Mouse (Mus musculus): ENCODE measurements at regions not wholly inside any gene's neighbourhood (a gene's known extent, or its start where the extent isn't known, plus 50 kb on each side); places are given as distances from the start of the nearest gene placed in this dataset.

DNA sequence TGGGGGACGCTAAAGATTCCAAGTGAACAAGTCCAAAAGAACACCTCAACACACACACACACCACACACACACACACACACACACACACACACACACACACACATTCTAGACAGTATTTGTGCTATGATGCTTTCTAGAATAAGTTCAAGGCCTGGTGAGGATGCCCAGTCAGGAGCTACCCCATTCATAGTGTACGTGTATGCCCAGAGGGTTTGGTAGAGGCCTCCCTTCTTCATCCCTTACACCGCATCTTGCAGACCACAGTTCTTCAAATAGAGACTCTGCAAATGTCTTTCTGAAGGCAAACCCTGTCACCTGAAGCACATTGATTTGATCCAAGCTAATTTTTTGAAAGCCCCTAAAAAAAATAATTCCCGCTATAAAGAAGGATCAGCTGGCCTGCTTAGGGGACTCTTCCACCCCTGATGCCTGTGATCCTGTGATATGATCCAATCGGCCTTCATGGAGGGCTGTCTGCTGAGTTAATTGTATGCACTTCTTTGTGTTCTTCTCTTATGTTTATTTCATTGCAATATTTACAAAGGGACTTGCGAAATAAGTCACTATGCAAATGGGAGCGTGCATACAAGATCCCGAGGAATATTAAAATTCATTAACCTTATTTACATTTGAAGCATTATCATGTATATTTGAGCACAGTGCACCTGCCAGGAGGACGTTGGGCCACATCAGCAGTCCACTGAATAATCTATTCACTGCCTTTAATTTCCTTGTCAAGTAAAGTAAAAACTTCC lies 103.8 kb downstream of the Rbm43 start:
- Histone ChIP-seq H3K4me2 (ENCODE audit: low read length) (no peak overlapping the region), H3K4me3 (ENCODE audit: low read depth, low read length) (no peak overlapping the region), H3K9me3 (ENCODE audit: control insufficient read depth, low read length) (no peaks in the 10 kb centered on the region), H3K36me3 (ENCODE audit: control insufficient read depth, insufficient read depth, low read length) (no peaks in the 10 kb centered on the region), H3K27ac (ENCODE audit: low read depth) (no peak overlapping the region), H3K9ac (ENCODE audit: low read length) (no peak overlapping the region), H3K27me3 (replicated peaks; ENCODE audit: control insufficient read depth, insufficient read depth, low read length) (no peaks in the 10 kb centered on the region), H3K4me1 (replicated peaks; ENCODE audit: control insufficient read depth, insufficient read depth, low read length) (peaks cover 3% of the 10 kb centered on the region; the same call in 1 of the 2 replicates)
- WGBS, result 88% methylated on average over 9 of the region's 9 CpGs
- ATAC-seq (replicated peaks; ENCODE audit: low FRiP score, low TSS enrichment, low read depth) (no peak), DNase-seq (ENCODE audit: low spot score) (no peak)

DNA sequence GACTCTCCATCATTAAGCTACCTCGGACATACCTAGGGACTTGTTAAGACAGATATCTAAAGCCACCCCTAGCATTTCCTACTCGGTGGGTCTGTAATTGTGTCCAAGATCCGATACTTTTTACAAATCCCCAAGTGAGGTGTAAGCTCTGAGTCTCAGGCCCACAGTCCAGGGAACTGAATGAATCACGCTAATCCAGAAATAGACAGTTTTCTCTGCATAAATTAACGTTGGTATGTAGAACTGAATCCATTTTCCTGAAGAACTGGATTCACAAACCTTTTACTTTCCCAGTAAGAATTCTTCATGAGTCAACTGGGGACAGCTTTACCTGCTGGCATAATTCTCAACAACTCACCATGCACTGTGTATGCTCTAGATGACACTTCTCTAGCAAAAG lies 97.1 kb downstream of the Rbm43 start:
- WGBS, result 85% methylated on average over 5 of the region's 5 CpGs
- ATAC-seq (replicated peaks; ENCODE audit: low FRiP score, low TSS enrichment, low read depth), result no peak

DNA sequence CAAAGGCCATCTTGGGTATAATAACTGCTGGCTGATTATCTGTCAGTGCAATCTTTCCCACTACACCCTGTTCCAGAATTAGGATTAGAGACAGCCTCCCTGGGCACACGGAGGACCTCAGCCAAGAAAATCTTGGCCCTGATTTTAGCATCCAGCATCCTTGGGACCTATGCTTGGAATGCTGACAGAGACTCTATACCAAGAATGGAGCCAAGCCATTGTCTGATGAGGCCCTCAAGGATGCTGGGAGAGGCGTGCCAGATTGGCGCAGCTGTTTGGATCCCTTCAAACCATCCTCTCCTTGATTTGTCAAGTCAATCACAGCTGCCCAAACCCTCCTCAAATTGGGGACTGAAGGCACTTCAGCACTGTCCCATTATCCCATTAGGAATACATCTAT lies 94.2 kb downstream of the Rbm43 start:
- Histone ChIP-seq H3K4me3 (ENCODE audit: low read depth, low read length) (no peak overlapping the region), H3K4me1 (replicated peaks; ENCODE audit: control insufficient read depth, insufficient read depth, low read length) (no peaks in the 10 kb centered on the region), H3K36me3 (ENCODE audit: control insufficient read depth, insufficient read depth, low read length) (no peaks in the 10 kb centered on the region), H3K27ac (ENCODE audit: low read depth) (no peak overlapping the region), H3K9me3 (ENCODE audit: control insufficient read depth, low read length) (no peaks in the 10 kb centered on the region), H3K9ac (ENCODE audit: low read length) (no peak overlapping the region), H3K4me2 (ENCODE audit: low read length) (no peak overlapping the region), H3K27me3 (replicated peaks; ENCODE audit: control insufficient read depth, insufficient read depth, low read length) (no peaks in the 10 kb centered on the region)
- ATAC-seq (replicated peaks; ENCODE audit: low FRiP score, low TSS enrichment, low read depth) (no peak), DNase-seq (ENCODE audit: low spot score) (no peak)
- 93% methylated on average over 3 of the region's 3 CpGs for WGBS

More for the DNA sequence above, 97.1 kb downstream of the Rbm43 start:
- no peak for DNase-seq (ENCODE audit: low spot score)
- no peak overlapping the region for H3K4me3 ChIP-seq (ENCODE audit: low read depth, low read length)
- no peak overlapping the region for H3K4me2 ChIP-seq (ENCODE audit: low read length)
- no peak overlapping the region for H3K9ac ChIP-seq (ENCODE audit: low read length)
- H3K27me3 ChIP-seq (replicated peaks; ENCODE audit: control insufficient read depth, insufficient read depth, low read length), result no peaks in the 10 kb centered on the region
- H3K9me3 ChIP-seq (ENCODE audit: control insufficient read depth, low read length), result no peaks in the 10 kb centered on the region
- no peaks in the 10 kb centered on the region for H3K4me1 ChIP-seq (replicated peaks; ENCODE audit: control insufficient read depth, insufficient read depth, low read length)
- H3K27ac ChIP-seq (ENCODE audit: low read depth), result no peak overlapping the region
- H3K36me3 ChIP-seq (ENCODE audit: control insufficient read depth, insufficient read depth, low read length), result no peaks in the 10 kb centered on the region

DNA sequence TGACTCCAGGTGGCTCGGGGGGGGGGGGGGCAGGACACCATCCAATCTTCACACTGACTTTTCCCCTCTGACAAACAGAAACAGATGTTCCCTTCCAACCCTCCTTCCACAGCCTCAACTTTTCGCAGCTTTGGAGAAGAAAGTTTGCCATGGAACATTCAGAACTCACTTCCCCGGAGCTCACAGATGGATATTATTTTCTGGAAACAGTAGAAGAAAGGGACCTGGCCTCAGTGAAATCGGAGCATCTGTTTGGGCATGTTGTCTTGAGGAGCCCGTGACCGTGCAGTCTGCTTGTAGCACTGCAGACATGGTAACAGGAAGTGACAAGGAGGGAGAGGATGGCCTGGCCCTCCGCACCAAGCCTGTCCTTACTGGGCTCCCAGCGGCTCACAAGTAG lies 90.1 kb downstream of the Rbm43 start:
- no peak for ATAC-seq (replicated peaks; ENCODE audit: low FRiP score, low TSS enrichment, low read depth)
- DNase-seq (ENCODE audit: low spot score), result no peak
- H3K4me1 ChIP-seq (replicated peaks; ENCODE audit: control insufficient read depth, insufficient read depth, low read length), result no peaks in the 10 kb centered on the region
- WGBS, result 61% methylated on average over 8 of the region's 8 CpGs
- no peaks in the 10 kb centered on the region for H3K9me3 ChIP-seq (ENCODE audit: control insufficient read depth, low read length)
- no peak overlapping the region for H3K4me2 ChIP-seq (ENCODE audit: low read length)
- H3K4me3 ChIP-seq (ENCODE audit: low read depth, low read length), result no peak overlapping the region
- H3K36me3 ChIP-seq (ENCODE audit: control insufficient read depth, insufficient read depth, low read length), result no peaks in the 10 kb centered on the region
- H3K27me3 ChIP-seq (replicated peaks; ENCODE audit: control insufficient read depth, insufficient read depth, low read length), result no peaks in the 10 kb centered on the region
- H3K9ac ChIP-seq (ENCODE audit: low read length), result no peak overlapping the region
- H3K27ac ChIP-seq (ENCODE audit: low read depth), result no peak overlapping the region

DNA sequence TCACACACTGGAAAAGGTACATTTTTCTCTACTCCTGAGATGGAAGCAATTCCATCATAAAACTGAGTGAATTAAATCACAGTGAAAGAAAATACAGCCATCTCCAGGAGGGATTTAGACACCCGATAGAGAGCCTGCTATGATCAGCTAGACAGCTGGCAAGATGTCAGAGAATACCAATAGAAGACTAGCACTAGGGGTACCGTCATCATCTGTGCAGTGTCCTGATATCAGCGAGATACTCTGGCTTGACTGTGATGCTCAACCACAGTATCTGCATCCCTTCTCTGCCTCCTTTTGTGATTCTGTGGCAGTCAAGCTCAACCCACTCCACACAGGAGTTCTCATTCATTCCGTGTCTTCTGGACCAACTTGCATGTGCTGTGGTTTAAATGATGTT lies 87.4 kb downstream of the Rbm43 start:
- Histone ChIP-seq H3K27ac (ENCODE audit: low read depth) (no peak overlapping the region), H3K4me3 (ENCODE audit: low read depth, low read length) (no peak overlapping the region), H3K9ac (ENCODE audit: low read length) (no peak overlapping the region), H3K36me3 (ENCODE audit: control insufficient read depth, insufficient read depth, low read length) (no peaks in the 10 kb centered on the region), H3K4me1 (replicated peaks; ENCODE audit: control insufficient read depth, insufficient read depth, low read length) (no peaks in the 10 kb centered on the region), H3K9me3 (ENCODE audit: control insufficient read depth, low read length) (no peaks in the 10 kb centered on the region), H3K27me3 (replicated peaks; ENCODE audit: control insufficient read depth, insufficient read depth, low read length) (no peaks in the 10 kb centered on the region), H3K4me2 (ENCODE audit: low read length) (no peak overlapping the region)
- 78% methylated on average over 4 of the region's 4 CpGs for WGBS
- DNase-seq (ENCODE audit: low spot score) (no peak), ATAC-seq (replicated peaks; ENCODE audit: low FRiP score, low TSS enrichment, low read depth) (no peak)

DNA sequence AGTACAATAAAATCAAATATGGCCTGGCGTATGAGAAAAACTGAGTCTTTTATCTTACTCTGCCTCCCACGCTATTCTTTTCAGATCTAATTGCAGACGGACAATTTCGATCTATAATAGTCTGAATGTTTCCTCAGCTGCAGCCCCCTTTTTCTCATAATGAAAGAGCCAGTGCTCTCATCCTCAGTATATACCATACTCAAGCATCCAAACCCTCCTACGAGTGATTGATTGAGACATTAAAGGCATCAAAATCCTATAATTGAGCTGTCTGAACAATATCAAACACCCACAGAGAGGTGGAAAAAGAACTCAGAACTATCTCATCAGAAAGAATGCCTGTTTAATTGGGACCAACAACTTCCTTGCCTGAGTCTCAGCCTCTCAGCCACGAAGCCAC lies 87.0 kb downstream of the Rbm43 start:
- H3K4me2 ChIP-seq (ENCODE audit: low read length), result no peak overlapping the region
- no peaks in the 10 kb centered on the region for H3K9me3 ChIP-seq (ENCODE audit: control insufficient read depth, low read length)
- no peaks in the 10 kb centered on the region for H3K27me3 ChIP-seq (replicated peaks; ENCODE audit: control insufficient read depth, insufficient read depth, low read length)
- ATAC-seq (replicated peaks; ENCODE audit: low FRiP score, low TSS enrichment, low read depth) (no peak), DNase-seq (ENCODE audit: low spot score) (no peak)
- no peak overlapping the region for H3K9ac ChIP-seq (ENCODE audit: low read length)
- H3K4me1 ChIP-seq (replicated peaks; ENCODE audit: control insufficient read depth, insufficient read depth, low read length), result no peaks in the 10 kb centered on the region
- WGBS, result 74% methylated on average over 6 of the region's 6 CpGs
- H3K27ac ChIP-seq (ENCODE audit: low read depth), result no peak overlapping the region
- H3K4me3 ChIP-seq (ENCODE audit: low read depth, low read length), result no peak overlapping the region
- H3K36me3 ChIP-seq (ENCODE audit: control insufficient read depth, insufficient read depth, low read length), result no peaks in the 10 kb centered on the region

DNA sequence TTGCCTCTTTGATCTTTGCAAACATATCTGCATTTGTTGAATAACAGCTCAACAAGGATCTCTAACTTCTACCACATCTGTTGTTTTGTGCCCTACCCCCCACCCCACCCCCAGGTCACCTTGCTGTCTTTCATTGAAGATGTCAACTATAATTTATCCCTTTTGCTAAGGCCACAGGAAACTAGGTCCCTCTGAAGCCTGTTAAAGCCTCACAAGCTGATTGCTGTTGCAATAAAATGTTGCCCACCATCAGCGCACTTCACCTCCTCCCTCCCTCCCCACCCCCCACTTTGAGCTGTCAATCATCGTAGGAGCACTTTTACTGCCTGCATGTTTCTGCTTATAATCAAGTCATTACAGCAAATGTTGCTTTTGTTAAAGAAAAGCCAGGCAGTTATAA lies 86.5 kb downstream of the Rbm43 start:
- H3K4me1 ChIP-seq (replicated peaks; ENCODE audit: control insufficient read depth, insufficient read depth, low read length), result no peaks in the 10 kb centered on the region
- 30% methylated on average over 2 of the region's 2 CpGs for WGBS

DNA sequence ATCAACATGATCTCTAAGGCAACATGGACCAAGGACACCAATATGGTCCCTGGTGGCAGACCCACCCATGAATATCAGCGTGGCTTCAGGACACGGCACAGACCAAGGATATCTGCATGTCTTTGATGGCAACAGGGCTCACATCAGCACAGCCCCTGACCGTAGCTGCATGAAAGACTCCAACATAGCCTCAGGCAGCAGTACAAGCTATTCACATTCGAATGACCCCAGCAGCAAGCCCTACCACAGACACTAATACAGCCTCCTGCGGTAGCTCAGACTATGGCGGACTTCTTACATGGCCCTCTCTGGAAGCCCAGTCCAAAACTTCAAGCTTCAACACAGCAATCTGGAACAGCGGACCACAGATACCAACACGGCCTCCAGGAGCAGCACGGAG lies 84.4 kb downstream of the Rbm43 start:
- Histone ChIP-seq H3K4me3 (ENCODE audit: low read depth, low read length) (no peak overlapping the region), H3K27me3 (replicated peaks; ENCODE audit: control insufficient read depth, insufficient read depth, low read length) (no peaks in the 10 kb centered on the region), H3K9me3 (ENCODE audit: control insufficient read depth, low read length) (no peaks in the 10 kb centered on the region), H3K4me1 (replicated peaks; ENCODE audit: control insufficient read depth, insufficient read depth, low read length) (no peaks in the 10 kb centered on the region), H3K36me3 (ENCODE audit: control insufficient read depth, insufficient read depth, low read length) (no peaks in the 10 kb centered on the region), H3K9ac (ENCODE audit: low read length) (no peak overlapping the region), H3K27ac (ENCODE audit: low read depth) (no peak overlapping the region), H3K4me2 (ENCODE audit: low read length) (no peak overlapping the region)
- 90% methylated on average over 9 of the region's 9 CpGs for WGBS
- DNase-seq (ENCODE audit: low spot score) (no peak), ATAC-seq (replicated peaks; ENCODE audit: low FRiP score, low TSS enrichment, low read depth) (no peak)

More for the DNA sequence above, 86.5 kb downstream of the Rbm43 start:
- no peak overlapping the region for H3K27ac ChIP-seq (ENCODE audit: low read depth)
- ATAC-seq (replicated peaks; ENCODE audit: low FRiP score, low TSS enrichment, low read depth) (no peak), DNase-seq (ENCODE audit: low spot score) (no peak)
- H3K9ac ChIP-seq (ENCODE audit: low read length), result no peak overlapping the region
- no peak overlapping the region for H3K4me3 ChIP-seq (ENCODE audit: low read depth, low read length)
- no peaks in the 10 kb centered on the region for H3K9me3 ChIP-seq (ENCODE audit: control insufficient read depth, low read length)
- no peaks in the 10 kb centered on the region for H3K27me3 ChIP-seq (replicated peaks; ENCODE audit: control insufficient read depth, insufficient read depth, low read length)
- no peaks in the 10 kb centered on the region for H3K36me3 ChIP-seq (ENCODE audit: control insufficient read depth, insufficient read depth, low read length)
- no peak overlapping the region for H3K4me2 ChIP-seq (ENCODE audit: low read length)

DNA sequence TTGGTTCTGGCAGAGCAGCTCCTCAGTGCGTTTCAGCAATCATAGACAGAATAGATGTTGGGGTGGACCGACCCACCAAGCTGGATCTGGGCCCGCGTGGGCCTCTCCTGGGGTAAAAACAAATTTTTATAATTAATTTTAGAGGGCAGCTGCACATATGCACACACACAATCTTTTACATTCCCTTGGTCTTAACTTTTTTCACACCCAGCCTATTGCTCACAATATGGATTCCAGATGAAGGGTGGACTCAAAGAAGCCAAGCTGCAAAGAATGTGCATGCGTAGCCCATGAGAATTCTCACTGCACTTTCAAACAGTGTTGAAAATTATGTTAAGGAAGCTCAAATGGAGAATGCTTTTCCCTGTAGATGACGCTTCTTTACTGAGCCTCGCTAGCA lies 83.3 kb downstream of the Rbm43 start:
- H3K9me3 ChIP-seq (ENCODE audit: control insufficient read depth, low read length), result no peaks in the 10 kb centered on the region
- H3K4me2 ChIP-seq (ENCODE audit: low read length), result no peak overlapping the region
- no peak overlapping the region for H3K4me3 ChIP-seq (ENCODE audit: low read depth, low read length)
- WGBS, result 90% methylated on average over 7 of the region's 7 CpGs
- H3K27me3 ChIP-seq (replicated peaks; ENCODE audit: control insufficient read depth, insufficient read depth, low read length), result no peaks in the 10 kb centered on the region
- H3K9ac ChIP-seq (ENCODE audit: low read length), result no peak overlapping the region
- no peak for DNase-seq (ENCODE audit: low spot score)
- H3K36me3 ChIP-seq (ENCODE audit: control insufficient read depth, insufficient read depth, low read length), result no peaks in the 10 kb centered on the region
- no peak for ATAC-seq (replicated peaks; ENCODE audit: low FRiP score, low TSS enrichment, low read depth)
- no peak overlapping the region for H3K27ac ChIP-seq (ENCODE audit: low read depth)
- H3K4me1 ChIP-seq (replicated peaks; ENCODE audit: control insufficient read depth, insufficient read depth, low read length), result no peaks in the 10 kb centered on the region

Measured in intestine, embryonic 14.5 days (tissue).